Mouse (Mus musculus) CH12.LX (cell line): ENCODE measurements around the gene Edaradd.

Source experiments
- CTCF ChIP-seq, 2 experiments: IDR thresholded peaks in 1 of 2; conservative IDR thresholded peaks in 1 of 2; 2 replicates each; pipeline ENCODE4 v1.5.1; 2011 to 2012; ENCODE audit warnings: low read depth in 2 of 2, low read length in 2 of 2, improper control_type of control experiment in 1 of 2, inconsistent platforms in 1 of 2, mild to moderate bottlenecking in 1 of 2, moderate library complexity in 1 of 2
- E2F4 ChIP-seq: IDR thresholded peaks from 2 replicates; pipeline ENCODE4 v1.6.1; 2011; ENCODE audit warnings: low read depth, low read length, improper control_type of control experiment; ENCODE audit not compliant: insufficient replicate concordance
- GABPA ChIP-seq: IDR thresholded peaks from 2 replicates; pipeline ENCODE4 v1.6.1; 2012; ENCODE audit warnings: low read depth, low read length, improper control_type of control experiment, inconsistent platforms; ENCODE audit not compliant: insufficient replicate concordance
- JUN ChIP-seq: IDR thresholded peaks from 2 replicates; pipeline ENCODE4 v1.6.1; 2011; ENCODE audit warnings: low read depth, mild to moderate bottlenecking, low read length, improper control_type of control experiment, moderate library complexity; ENCODE audit not compliant: insufficient read depth
- JUND ChIP-seq: conservative IDR thresholded peaks from 2 replicates; pipeline ENCODE4 v1.6.1; 2011; ENCODE audit warnings: low read depth, low read length, improper control_type of control experiment
- MAFK ChIP-seq: IDR thresholded peaks from 2 replicates; pipeline ENCODE4 v1.6.1; 2011; ENCODE audit warnings: low read length, improper control_type of control experiment; ENCODE audit not compliant: insufficient replicate concordance
- POLR2A ChIP-seq: IDR thresholded peaks from 2 replicates; pipeline ENCODE4 v1.6.1; 2011; ENCODE audit warnings: low read depth, mild to moderate bottlenecking, improper control_type of control experiment, low read length
- SIN3A ChIP-seq: IDR thresholded peaks from 2 replicates; pipeline ENCODE4 v1.6.1; 2012; ENCODE audit warnings: low read length, improper control_type of control experiment, inconsistent platforms
- ZNF384 ChIP-seq: IDR thresholded peaks from 2 replicates; pipeline ENCODE4 v1.6.1; 2012; ENCODE audit warnings: low read depth, low read length, improper control_type of control experiment, inconsistent platforms

- TF ChIP-seq MAFK (no peak), CTCF (conservative IDR thresholded peaks at IDR 0.05 in 1 of 2, IDR thresholded peaks at IDR 0.05 in 1 of 2; ENCODE audit: low read depth in 2 of 2, low read length in 2 of 2) (no peak), GABPA (no peak), JUN (no peak), POLR2A (no peak), E2F4 (no peak), ZNF384 (no peak), SIN3A (no peak), JUND (no peak)
Measured at GRCm38 (mm10) chr13:12433843-12434242, 86.4 kb downstream of the Edaradd start.
